Mouse (Mus musculus) embryonic facial prominence, embryonic 12.5 days (tissue): Measurements from ENCODE around the gene Trpv5. TPM values are rescaled to one million over a fixed set of nuclear protein-coding genes. Genes with fewer than 3 reads are reported as not detected.

Source experiments
- ATAC-seq: fragments of 200-750 bp; cut with Nextera tagmentation; 2 replicates; pipeline ENCODE4 v1.8.0; 2017; ENCODE audit not compliant: insufficient number of reproducible peaks, insufficient read depth, low FRiP score, low TSS enrichment
- H3K27ac ChIP-seq: fragments of 300-500 bp; sonication (generic); 2 replicates; pipeline ENCODE4 v1.5.1; 2016; ENCODE audit warnings: mild to moderate bottlenecking
- H3K27me3 ChIP-seq: fragments of 300-500 bp; sonication (generic); 2 replicates; pipeline ENCODE4 v1.6.1; 2016; ENCODE audit warnings: mild to moderate bottlenecking, moderate library complexity
- H3K36me3 ChIP-seq: fragments of 300-500 bp; sonication (generic); 2 replicates; pipeline ENCODE4 v1.6.1; 2016; ENCODE audit warnings: mild to moderate bottlenecking
- H3K4me1 ChIP-seq: fragments of 300-500 bp; sonication (generic); 2 replicates; pipeline ENCODE4 v1.6.1; 2016
- H3K4me2 ChIP-seq: fragments of 300-500 bp; sonication (generic); replicated peaks from 2 replicates; pipeline ENCODE4 v1.6.1; 2016; ENCODE audit warnings: mild to moderate bottlenecking, moderate library complexity
- H3K4me3 ChIP-seq: fragments of 300-500 bp; sonication (generic); 2 replicates; pipeline ENCODE4 v1.5.1; 2016; ENCODE audit warnings: mild to moderate bottlenecking
- H3K9ac ChIP-seq: fragments of 300-500 bp; sonication (generic); 2 replicates; pipeline ENCODE4 v1.6.1; 2016; ENCODE audit warnings: mild to moderate bottlenecking, moderate library complexity
- H3K9me3 ChIP-seq: fragments of 300-500 bp; sonication (generic); 2 replicates; pipeline ENCODE4 v1.6.1; 2016; ENCODE audit warnings: mild to moderate bottlenecking, moderate library complexity
- WGBS: fragments of 180-500 bp; shearing (Covaris S2); methylation state at CpG from one replicate; pipeline ENCODE4 v1.1.7; 2016; 5-methylcytosine and 5-hydroxymethylcytosine counted together
- polyA plus RNA-seq: library from polyadenylated mRNA; unstranded; fragments of >200 nt; fragmentation: Nextera tagmentation; extraction: Ambion mirVana; gene quantifications from 2 replicates; pipeline ENCODE4 v1.2.1, GENCODE M21; 2016

Gene Trpv5
- polyA plus RNA-seq, 1 experiment from 2014 or later, result not detected

DNA sequence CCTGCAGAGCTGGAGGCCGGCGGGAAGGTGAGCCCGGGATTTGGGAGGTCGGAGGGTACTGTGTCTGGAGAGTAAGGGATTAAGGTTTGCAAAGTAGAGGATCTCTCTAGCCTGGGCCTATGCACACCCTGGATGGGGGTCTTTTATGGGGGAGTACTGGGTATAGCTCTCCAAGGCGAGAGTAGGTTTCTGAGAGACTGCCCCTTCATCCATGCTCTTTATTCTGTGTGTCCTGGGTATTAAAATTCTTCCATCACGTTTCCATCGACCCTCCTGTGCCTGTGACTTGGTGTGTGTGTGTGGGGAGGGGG lies 74.8 kb downstream of the Trpv5 start:
- no peaks in the 10 kb centered on the region for H3K9me3 ChIP-seq
- H3K27ac ChIP-seq, result peak overlapping the region; percentile 93; the same call in 1 of the 2 replicates
- H3K4me2 ChIP-seq, result peak overlapping the region; percentile 67
- peak overlapping the region; percentile 75 for H3K9ac ChIP-seq
- no peaks in the 10 kb centered on the region for H3K27me3 ChIP-seq
- H3K4me3 ChIP-seq, result peak overlapping the region; percentile 67
- peaks cover 10% of the 10 kb centered on the region for H3K4me1 ChIP-seq
- peak; percentile 53 for ATAC-seq
- WGBS, result 0% methylated on average over 7 of the region's 7 CpGs
- H3K36me3 ChIP-seq, result no peaks in the 10 kb centered on the region

DNA sequence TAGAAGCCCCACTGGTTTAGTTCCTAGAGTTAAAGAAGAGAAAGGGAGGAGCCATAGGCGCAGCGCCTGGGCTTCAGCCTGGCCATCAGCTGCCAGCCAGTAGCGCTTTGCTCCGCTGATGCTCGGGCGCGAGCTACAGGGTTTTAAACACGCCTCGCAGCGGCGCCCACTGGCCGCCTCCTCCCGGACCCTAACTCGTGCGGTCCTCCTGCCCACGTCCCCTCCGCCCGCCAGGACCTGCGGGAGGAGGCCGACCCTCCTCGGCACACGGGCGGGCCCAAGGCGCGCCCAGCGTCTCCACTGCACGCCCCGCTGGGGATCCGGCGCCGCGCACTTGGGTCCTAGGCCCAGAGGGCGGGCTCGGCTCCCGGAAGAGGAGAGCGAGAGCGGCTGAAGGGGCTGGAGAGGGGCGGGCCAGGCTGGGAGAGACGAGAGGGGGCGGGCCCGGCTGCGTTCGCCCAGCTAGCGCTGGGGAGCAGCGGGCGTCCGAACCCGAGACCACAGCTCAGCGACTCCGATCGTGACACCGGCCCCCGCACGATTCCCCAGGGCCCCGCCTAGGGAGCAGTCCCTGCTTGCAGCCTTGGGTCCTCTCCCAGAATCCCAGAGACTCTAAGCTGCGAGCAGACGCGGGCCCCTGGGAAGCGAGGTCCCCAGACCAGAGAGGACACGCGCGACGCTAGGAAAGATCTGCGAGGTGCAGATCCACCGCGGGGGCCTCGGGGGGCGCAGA lies 75.3 kb downstream of the Trpv5 start, which contains the start of gene Ephb6:
Ephb6 (plus strand) TSS at position 422 of the 733 bp plus-strand sequence.
- Histone ChIP-seq H3K27ac (peak within 1 kb of the TSS; percentile 93), H3K36me3 (no peaks in the 10 kb centered on the region), H3K27me3 (no peaks in the 10 kb centered on the region), H3K9ac (peak within 1 kb of the TSS; percentile 75), H3K4me3 (peak within 1 kb of the TSS; percentile 67), H3K4me2 (peak within 1 kb of the TSS; percentile 67), H3K9me3 (no peaks in the 10 kb centered on the region), H3K4me1 (peaks cover 10% of the 10 kb centered on the region)
- WGBS, result under 1% methylated on average over 66 of the region's 68 CpGs
- ATAC-seq, result peak; percentile 97

DNA sequence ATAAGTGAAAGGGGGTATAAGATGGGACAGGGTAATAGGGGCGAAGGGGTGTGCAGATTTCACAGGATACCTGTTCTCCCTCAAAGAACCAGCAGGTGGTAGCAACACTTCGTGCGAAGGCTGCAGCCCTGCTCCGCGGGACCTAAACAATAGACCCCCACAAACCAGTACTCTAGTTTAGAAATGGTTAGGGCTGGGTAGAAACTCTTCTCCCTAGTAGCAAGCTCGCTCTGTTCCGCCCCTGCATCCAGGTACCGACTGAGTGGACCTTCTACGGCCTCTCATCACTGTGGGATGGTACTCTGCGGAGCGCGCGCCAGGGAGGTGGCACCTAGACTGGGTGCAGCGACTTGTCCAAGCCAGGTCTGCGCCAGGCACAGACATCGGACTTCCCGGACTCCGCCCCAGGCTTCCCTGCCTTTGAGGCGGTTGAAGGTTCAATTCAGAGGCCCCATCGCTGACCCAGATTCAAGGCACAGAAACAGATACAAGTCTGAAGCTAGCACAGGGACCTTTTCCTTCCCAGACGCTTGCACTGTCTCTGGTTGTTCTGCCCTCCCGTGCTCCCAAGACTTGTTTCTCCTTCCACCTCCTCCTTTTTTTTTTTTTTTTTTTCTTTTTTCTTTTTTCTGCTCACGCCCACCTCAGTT lies 76.0 kb downstream of the Trpv5 start:
- peaks cover 10% of the 10 kb centered on the region for H3K4me1 ChIP-seq
- peak overlapping the region; percentile 75 for H3K9ac ChIP-seq
- no peaks in the 10 kb centered on the region for H3K27me3 ChIP-seq
- H3K27ac ChIP-seq, result peak overlapping the region; percentile 93
- H3K4me3 ChIP-seq, result peak overlapping the region; percentile 67
- peak; percentile 59 for ATAC-seq
- WGBS, result under 1% methylated on average over 23 of the region's 23 CpGs
- H3K9me3 ChIP-seq, result no peaks in the 10 kb centered on the region
- no peaks in the 10 kb centered on the region for H3K36me3 ChIP-seq
- H3K4me2 ChIP-seq, result peak overlapping the region; percentile 67

Other genes starting within 250 kb of the Trpv5 start
- gene Gm10334, start 234.6 kb downstream of the Trpv5 start, polyA plus RNA-seq, result 0.34 and 0.60 TPM in 2 replicates
- gene Prss1, start 221.8 kb downstream of the Trpv5 start, polyA plus RNA-seq, result not detected in 2 replicates
- gene Prss2, start 159.0 kb downstream of the Trpv5 start, polyA plus RNA-seq, result not detected in 2 replicates
- gene Ephb6, start 75.3 kb downstream of the Trpv5 start, polyA plus RNA-seq, result 25.9 and 27.2 TPM in 2 replicates
- 0.55 and 1.2 TPM in 2 replicates for gene Trpv6, start 44.4 kb downstream of the Trpv5 start, polyA plus RNA-seq
- gene Llcfc1, start 3.7 kb upstream of the Trpv5 start, polyA plus RNA-seq, result not detected in 2 replicates
- 7.4 and 11.1 TPM in 2 replicates for gene Kel, start 23.6 kb upstream of the Trpv5 start, polyA plus RNA-seq
- 0.09 TPM in 1 of 2 replicates, not detected in the other for gene Olfr459, start 94.4 kb upstream of the Trpv5 start, polyA plus RNA-seq
- gene Pip, start 166.8 kb upstream of the Trpv5 start, polyA plus RNA-seq, result not detected in 2 replicates
- not detected in 2 replicates for gene Sval2, start 172.2 kb upstream of the Trpv5 start, polyA plus RNA-seq